Comparison of ENCODE assay signal across 8 mouse cellular contexts in the genomic region with DNA sequence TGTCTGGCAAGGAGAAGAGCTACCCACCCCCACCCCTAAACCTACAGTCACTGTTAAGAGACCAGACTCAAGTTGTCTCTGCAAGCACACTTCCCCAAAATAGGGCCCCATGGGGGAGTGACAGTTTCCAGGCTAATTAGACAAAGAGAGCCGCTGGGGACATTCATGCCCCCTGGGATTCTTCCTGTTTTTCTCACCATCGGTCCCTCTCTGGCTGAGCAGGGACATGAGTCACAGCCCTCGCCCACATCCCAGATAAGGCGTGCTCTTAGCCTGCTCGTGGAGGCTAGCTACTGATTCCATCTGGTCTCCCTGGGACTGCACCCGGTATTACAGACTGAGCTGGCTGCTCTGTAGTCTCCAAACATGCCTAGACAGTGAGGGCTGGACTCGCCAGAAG. TPM values are rescaled to one million over a fixed set of nuclear protein-coding genes. Genes with fewer than 3 reads are reported as not detected.
DNase-seq lines count a peak whose midpoint lies in the region; ATAC-seq lines count a peak whose summit lies in the region.

No protein-coding gene starts in this region.

- DNase-seq in cerebellum, adult 9-11 months: peak; percentile 5
- no peak for DNase-seq in cerebellum, adult 11 months
- DNase-seq in 3134 (ENCODE audit: extremely low read depth, insufficient read length, low spot score): peak; percentile 35
- DNase-seq in layer of hippocampus, adult 9-11 months: peak; percentile 86
- no peak for DNase-seq in hindbrain, embryonic 14.5 days (ENCODE audit: low spot score)
- DNase-seq in cerebellum, adult 18-20 months: no peak

- H3K9me3 ChIP-seq in hindbrain, embryonic 14.5 days (ENCODE audit: control insufficient read depth, low read length): no peaks in the 10 kb centered on the region

- ATAC-seq in common myeloid progenitor, adult 5-6 weeks (replicated peaks; ENCODE audit: low read depth, poor library complexity, severe bottlenecking): peak; percentile 84
- peak; percentile 29; the same call in 1 of the 2 replicates for ATAC-seq in monocyte, adult 5-6 weeks (replicated peaks; ENCODE audit: insufficient number of reproducible peaks, low FRiP score, low TSS enrichment, poor library complexity, severe bottlenecking)
- no peak for ATAC-seq in hindbrain, embryonic 14.5 days (ENCODE audit: low FRiP score)

- no peaks in the 10 kb centered on the region for H3K4me1 ChIP-seq in hindbrain, embryonic 14.5 days (replicated peaks; ENCODE audit: control insufficient read depth, insufficient read depth, low read length)

- H3K27ac ChIP-seq in hindbrain, embryonic 14.5 days: no peak overlapping the region

- no peaks in the 10 kb centered on the region for H3K27me3 ChIP-seq in hindbrain, embryonic 14.5 days (ENCODE audit: control insufficient read depth, insufficient read depth, low read length)

- no peaks in the 10 kb centered on the region for H3K36me3 ChIP-seq in hindbrain, embryonic 14.5 days (replicated peaks; ENCODE audit: control insufficient read depth, insufficient read depth)

- no peak overlapping the region for H3K4me2 ChIP-seq in hindbrain, embryonic 14.5 days (replicated peaks)

- H3K4me3 ChIP-seq in hindbrain, embryonic 14.5 days (replicated peaks; ENCODE audit: low read length): no peak overlapping the region

- WGBS in hindbrain, embryonic 14.5 days: 29% methylated on average over 7 of the region's 7 CpGs

- H3K9ac ChIP-seq in hindbrain, embryonic 14.5 days: no peak overlapping the region

RNA-seq across cellular contexts. Expression of a gene that starts 15.8 kb away (rescaled TPM):
- total RNA-seq in common myeloid progenitor, adult 5-6 weeks (2017): 1.1 and 4.2 TPM in 2 replicates
- not detected in 3 replicates for total RNA-seq in monocyte, adult 5-6 weeks (2017)
- 3.8 and 6.3 TPM in 2 replicates for polyA plus RNA-seq in hindbrain, embryonic 14.5 days (2014; fragmentation: Nextera tagmentation; extraction: Ambion mirVana)

Comparison
In these comparisons a context has a peak if more than half of its experiments do, and no peak if none do; other contexts are left out.
1. DNase-seq: peak in cerebellum, adult 9-11 months (single experiment), 3134 (single experiment) and layer of hippocampus, adult 9-11 months (single experiment); none in cerebellum, adult 11 months (single experiment), hindbrain, embryonic 14.5 days (single experiment) and cerebellum, adult 18-20 months (0 of 2).